Mouse (Mus musculus): ENCODE data around the gene Olfr1497.
"Not testable (repeated sequence)": the region's sequence is repeated elsewhere in the genome, so short reads cannot be mapped to it uniquely, and the experiment has no call there.

The Olfr1497 gene

GRCm38 (mm10) chr19:13798102-13798501, at the start of gene Olfr1497:
Gene Olfr1497, minus strand, starts transcription at chr19:13798202.
- DNase-seq (ENCODE audit: low spot score): no peak

DNA sequence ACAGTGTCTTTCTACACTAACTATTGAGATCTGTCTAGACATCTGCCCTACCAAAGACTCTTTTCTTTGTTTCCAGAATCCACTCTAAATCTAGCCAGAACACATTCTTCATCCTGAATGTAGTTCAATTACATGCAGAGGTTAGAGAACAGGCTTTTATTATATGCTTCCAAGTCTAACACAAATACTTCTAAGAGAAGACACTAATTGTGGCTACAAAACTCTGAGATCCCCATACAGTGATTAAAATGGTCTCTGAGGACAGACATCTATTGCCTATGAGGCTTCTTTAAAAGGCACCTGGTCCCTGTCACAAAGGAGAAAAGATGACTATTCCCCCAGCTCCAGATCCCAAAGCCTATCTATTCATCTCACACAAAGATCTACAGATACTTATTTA, 32.4 kb upstream of the Olfr1497 start, which contains the start of gene Olfr1500:
TSS of gene Olfr1500 (minus strand) at position 101 of the 400 bp plus-strand sequence.
- no peak for DNase-seq (ENCODE audit: low spot score)

DNA sequence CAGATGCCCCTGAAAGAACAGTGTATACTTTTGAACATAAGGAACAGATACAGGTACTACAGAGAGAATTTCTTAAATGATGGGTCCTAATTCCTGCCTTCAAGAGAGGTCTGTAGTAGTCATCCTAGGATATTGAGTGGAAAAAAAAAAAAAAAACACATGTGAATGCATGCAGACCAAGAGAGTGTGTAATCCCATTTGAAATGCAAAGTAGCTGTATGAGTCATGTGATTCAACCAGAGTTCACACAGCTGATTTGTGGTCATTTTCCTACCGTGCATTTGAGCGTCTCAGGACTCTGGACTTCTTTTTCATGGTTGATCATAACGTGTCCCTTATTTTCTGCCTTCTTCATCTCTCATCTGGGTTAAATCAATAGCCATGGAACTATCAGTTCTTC, 30.4 kb upstream of the Olfr1497 start:
- no peak for DNase-seq (ENCODE audit: low spot score)

GRCm38 (mm10) chr19:13820847-13821246, 22.8 kb upstream of the Olfr1497 start:
- DNase-seq (ENCODE audit: low spot score): no peak

DNA sequence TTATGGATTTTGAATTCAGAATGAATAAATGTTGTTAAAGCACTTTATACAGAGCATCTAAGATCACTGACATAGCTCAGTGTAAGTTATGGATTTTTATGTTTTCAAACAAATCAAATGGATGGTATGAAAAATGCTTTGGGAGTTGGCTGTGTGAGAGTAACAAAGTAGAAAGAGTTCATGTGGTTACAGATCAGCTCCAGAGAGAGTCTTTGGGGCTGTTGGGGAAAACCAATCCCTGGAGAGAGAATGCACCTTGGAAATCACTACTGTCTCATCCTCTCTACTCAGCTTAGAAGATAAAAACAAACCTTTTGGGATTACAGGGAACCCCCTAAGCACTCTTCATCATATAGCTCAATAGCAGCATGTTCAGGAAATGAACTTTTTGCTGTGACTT, 21.3 kb upstream of the Olfr1497 start, which contains the start of gene Olfr1499:
TSS of gene Olfr1499 (minus strand) at position 101 of the 400 bp plus-strand sequence.
- DNase-seq (ENCODE audit: low spot score): no peak

DNA sequence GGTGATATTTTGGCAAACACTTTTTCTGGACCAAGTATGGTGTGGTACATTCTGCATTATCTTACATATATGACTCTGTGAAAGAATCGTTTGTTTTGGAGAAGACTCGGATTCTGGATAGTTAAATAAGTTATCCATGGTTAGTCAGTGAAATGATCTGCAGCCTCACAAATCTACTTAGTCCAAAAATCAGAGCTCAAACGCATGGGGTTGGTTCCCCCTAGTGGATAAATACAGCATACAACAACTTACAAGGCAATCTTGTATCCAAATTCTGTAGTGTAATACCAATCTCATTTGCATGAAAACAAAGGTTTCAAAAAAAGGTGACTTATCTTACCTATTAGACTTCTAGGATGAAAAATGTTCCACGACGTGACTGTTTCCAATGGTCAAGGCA, 20.8 kb upstream of the Olfr1497 start:
- DNase-seq (ENCODE audit: low spot score): no peak

DNA sequence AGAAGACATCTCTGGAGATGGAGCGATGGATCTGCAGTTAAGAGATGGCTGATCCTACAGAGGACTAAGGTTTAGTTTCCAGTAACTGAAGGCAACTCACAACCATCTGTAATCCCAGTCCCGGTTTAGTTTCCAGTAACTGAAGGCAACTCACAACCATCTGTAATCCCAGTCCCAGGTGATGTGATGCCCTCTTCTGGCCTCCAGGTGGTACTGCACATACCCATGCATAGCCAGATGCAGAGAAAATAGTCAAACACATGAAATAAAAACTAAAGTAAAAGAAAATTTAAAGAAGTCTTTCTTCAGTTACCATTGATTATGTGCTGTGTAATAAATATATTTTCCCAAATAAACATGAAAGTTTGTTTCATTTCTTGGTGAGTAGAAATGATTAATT, 14.8 kb upstream of the Olfr1497 start:
- no peak for DNase-seq (ENCODE audit: low spot score)

DNA sequence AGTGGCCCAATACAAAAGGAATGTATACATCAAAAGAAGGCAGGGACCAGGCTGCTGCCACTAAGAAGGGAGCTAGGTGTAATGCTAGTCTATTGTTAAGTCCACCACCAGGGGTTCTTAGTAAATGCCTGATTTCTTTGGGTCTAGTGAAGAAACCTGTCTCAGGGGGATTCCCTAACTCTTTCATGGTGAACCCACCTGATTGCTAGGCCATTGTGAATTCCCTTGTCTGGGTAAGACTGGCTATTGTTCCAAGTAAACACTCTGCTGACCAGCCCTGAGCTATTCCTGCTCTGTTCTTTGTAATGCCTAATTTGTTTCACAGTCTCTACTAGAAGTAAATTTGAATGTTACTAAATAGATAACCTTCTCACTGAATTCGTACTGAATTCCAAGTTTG, 7.5 kb upstream of the Olfr1497 start:
- DNase-seq (ENCODE audit: low spot score): not testable (repeated sequence)

DNA sequence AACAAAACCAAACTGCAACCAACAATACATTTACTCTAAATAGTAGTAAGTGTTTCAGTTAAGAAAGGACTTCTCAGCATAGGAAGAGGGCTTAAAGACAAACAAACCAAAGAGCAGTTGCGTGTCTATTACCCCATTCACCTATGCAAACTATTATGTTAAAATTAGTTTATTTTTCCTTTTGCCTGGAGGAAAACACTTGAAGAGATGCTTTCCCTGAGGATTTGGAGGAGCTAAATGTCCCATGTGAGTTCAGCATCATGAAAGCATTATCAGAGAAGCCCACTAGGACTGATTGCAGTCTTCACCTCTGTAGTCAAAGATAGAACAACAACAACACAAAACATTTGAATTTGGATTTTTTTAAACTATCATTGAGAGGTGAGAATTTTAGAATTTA, 20.4 kb downstream of the Olfr1497 start, which contains the start of gene Olfr1496:
TSS of gene Olfr1496 (plus strand) at position 301 of the 400 bp plus-strand sequence.
- no peak for DNase-seq (ENCODE audit: low spot score)

DNA sequence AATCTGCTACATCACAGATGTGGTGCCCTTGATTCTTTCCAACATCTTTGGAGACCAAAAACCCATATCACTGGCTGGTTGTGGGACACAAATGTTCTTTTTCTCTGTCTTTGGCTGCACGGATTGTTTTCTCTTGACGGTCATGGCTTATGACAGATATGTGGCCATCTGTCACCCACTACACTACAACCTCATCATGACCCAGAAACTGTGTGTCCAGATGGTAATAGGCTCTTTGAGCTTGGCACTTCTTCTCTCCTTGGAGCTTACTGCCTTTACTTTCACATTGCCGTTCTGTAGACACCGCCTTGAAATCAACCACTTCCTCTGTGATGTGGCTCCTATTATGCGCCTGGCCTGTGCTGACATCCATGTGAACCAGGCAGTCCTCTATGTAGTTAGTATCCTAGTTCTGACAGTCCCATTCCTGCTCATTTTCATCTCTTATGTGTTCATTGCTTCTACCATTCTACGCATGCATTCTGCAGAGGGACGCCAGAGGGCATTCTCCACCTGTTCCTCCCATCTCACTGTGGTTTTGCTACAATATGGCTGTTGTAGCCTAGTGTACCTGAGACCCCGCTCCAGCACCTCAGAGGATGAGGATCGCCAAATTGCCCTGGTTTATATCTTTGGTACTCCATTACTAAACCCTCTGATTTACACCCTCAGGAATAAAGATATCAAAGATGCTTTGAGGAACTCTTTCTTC, 29.3 kb downstream of the Olfr1497 start:
- DNase-seq (ENCODE audit: low spot score): no peak

GRCm38 (mm10) chr19:13764306-13764705, 33.7 kb downstream of the Olfr1497 start, which contains the start of gene Olfr1495:
Gene Olfr1495, plus strand, starts transcription at chr19:13764606.
- no peak for DNase-seq (ENCODE audit: low spot score)

GRCm38 (mm10) chr19:13749366-13749765, 48.6 kb downstream of the Olfr1497 start:
- no peak for DNase-seq (ENCODE audit: low spot score)

All from urinary bladder, postnatal 25 days (tissue).